Mouse (Mus musculus): Measurements from ENCODE around the gene Gm20388. TPM values are rescaled to one million over a fixed set of nuclear protein-coding genes. Genes with fewer than 3 reads are reported as not detected.

Gene Gm20388
- total RNA-seq, 1 experiment, result 27.0 TPM

- Histone ChIP-seq H3K4me3 (ENCODE audit: insufficient read depth in 1 of 2, low read depth in 1 of 2, low read length in 2 of 2, poor library complexity in 1 of 2, severe bottlenecking in 1 of 2) (no peak overlapping the region), H3K36me3 (ENCODE audit: control insufficient read depth, insufficient read depth, low read length, poor library complexity, severe bottlenecking) (0 out of 2 replicates have a peak, but pooled peaks cover 2% of the 10 kb centered on the region), H3K9ac (ENCODE audit: insufficient read depth, low read depth, low read length, poor library complexity, severe bottlenecking) (no peak overlapping the region), H3K27ac (ENCODE audit: insufficient read depth, low read depth, low read length, poor library complexity, severe bottlenecking) (no peak overlapping the region; the same call in 1 of the 2 replicates), H3K4me1 (ENCODE audit: control insufficient read depth in 2 of 2, insufficient read depth in 2 of 2, low read length in 2 of 2, poor library complexity in 1 of 2) (peaks cover 6 to 22% of the 10 kb centered on the region in 2 experiments), H3K9me3 (ENCODE audit: control insufficient read depth, insufficient read depth, low read depth, low read length) (no peaks in the 10 kb centered on the region)
- no peak for DNase-seq (ENCODE audit: low read depth, low spot score)
- TF ChIP-seq ZNF384 (IDR thresholded peaks at IDR 0.05; ENCODE audit: low read depth, low read length), result no peak
- TF ChIP-seq HCFC1 (IDR thresholded peaks at IDR 0.05; ENCODE audit: borderline replicate concordance, insufficient read depth, low read length), result no peak
- no peak for TF ChIP-seq MAFK (IDR thresholded peaks at IDR 0.05; ENCODE audit: insufficient read depth, low read depth, low read length)
- TF ChIP-seq CHD2 (IDR thresholded peaks at IDR 0.05; ENCODE audit: low read depth, low read length), result no peak
- no peak for TF ChIP-seq ZC3H11A (IDR thresholded peaks at IDR 0.05; ENCODE audit: borderline replicate concordance, low read depth, low read length)
- in situ Hi-C loops (cut with MboI; ENCODE audit: low sequenced_read_pairs in 2 of 2, unreplicated experiment in 2 of 2), result no loop called here
Measured at GRCm38 (mm10) chr8:121372639-121372986, 1462.0 kb downstream of the Gm20388 start.

GRCm38 (mm10) chr8:121374284-121374683, 1463.6 kb downstream of the Gm20388 start:
- in situ Hi-C loops (cut with MboI; ENCODE audit: low sequenced_read_pairs in 2 of 2, unreplicated experiment in 2 of 2), result no loop called here
- 0 out of 2 replicates have a peak, but pooled peaks cover 2% of the 10 kb centered on the region for H3K36me3 ChIP-seq (ENCODE audit: control insufficient read depth, insufficient read depth, low read length, poor library complexity, severe bottlenecking)
- peaks cover 6 to 25% of the 10 kb centered on the region in 2 experiments for H3K4me1 ChIP-seq (ENCODE audit: control insufficient read depth in 2 of 2, insufficient read depth in 2 of 2, low read length in 2 of 2, poor library complexity in 1 of 2)
- TF ChIP-seq CHD2 (IDR thresholded peaks at IDR 0.05; ENCODE audit: low read depth, low read length) (no peak), ZNF384 (IDR thresholded peaks at IDR 0.05; ENCODE audit: low read depth, low read length) (no peak), MAFK (IDR thresholded peaks at IDR 0.05; ENCODE audit: insufficient read depth, low read depth, low read length) (no peak), HCFC1 (IDR thresholded peaks at IDR 0.05; ENCODE audit: borderline replicate concordance, insufficient read depth, low read length) (no peak), ZC3H11A (IDR thresholded peaks at IDR 0.05; ENCODE audit: borderline replicate concordance, low read depth, low read length) (no peak)
- no peak for DNase-seq (ENCODE audit: low read depth, low spot score)
- peak overlapping the region in 1 of 2 experiments; percentile 11; a peak in 2 of 4 replicates for H3K4me3 ChIP-seq (ENCODE audit: insufficient read depth in 1 of 2, low read depth in 1 of 2, low read length in 2 of 2, poor library complexity in 1 of 2, severe bottlenecking in 1 of 2)
- no peak overlapping the region for H3K9ac ChIP-seq (ENCODE audit: insufficient read depth, low read depth, low read length, poor library complexity, severe bottlenecking)
- no peaks in the 10 kb centered on the region for H3K9me3 ChIP-seq (ENCODE audit: control insufficient read depth, insufficient read depth, low read depth, low read length)
- H3K27ac ChIP-seq (ENCODE audit: insufficient read depth, low read depth, low read length, poor library complexity, severe bottlenecking), result no peak overlapping the region

GRCm38 (mm10) chr8:121374777-121375176, 1464.1 kb downstream of the Gm20388 start:
- H3K4me3 ChIP-seq (ENCODE audit: insufficient read depth in 1 of 2, low read depth in 1 of 2, low read length in 2 of 2, poor library complexity in 1 of 2, severe bottlenecking in 1 of 2), result no peak overlapping the region
- in situ Hi-C loops (cut with MboI; ENCODE audit: low sequenced_read_pairs in 2 of 2, unreplicated experiment in 2 of 2), result no loop called here
- H3K27ac ChIP-seq (ENCODE audit: insufficient read depth, low read depth, low read length, poor library complexity, severe bottlenecking), result no peak overlapping the region
- peaks cover 8 to 27% of the 10 kb centered on the region in 2 experiments for H3K4me1 ChIP-seq (ENCODE audit: control insufficient read depth in 2 of 2, insufficient read depth in 2 of 2, low read length in 2 of 2, poor library complexity in 1 of 2)
- H3K9me3 ChIP-seq (ENCODE audit: control insufficient read depth, insufficient read depth, low read depth, low read length), result no peaks in the 10 kb centered on the region
- no peak for DNase-seq (ENCODE audit: low read depth, low spot score)
- H3K36me3 ChIP-seq (ENCODE audit: control insufficient read depth, insufficient read depth, low read length, poor library complexity, severe bottlenecking), result 0 out of 2 replicates have a peak, but pooled peaks cover 2% of the 10 kb centered on the region
- TF ChIP-seq HCFC1 (IDR thresholded peaks at IDR 0.05; ENCODE audit: borderline replicate concordance, insufficient read depth, low read length), result no peak
- no peak for TF ChIP-seq CHD2 (IDR thresholded peaks at IDR 0.05; ENCODE audit: low read depth, low read length)
- TF ChIP-seq ZC3H11A (IDR thresholded peaks at IDR 0.05; ENCODE audit: borderline replicate concordance, low read depth, low read length), result no peak
- TF ChIP-seq ZNF384 (IDR thresholded peaks at IDR 0.05; ENCODE audit: low read depth, low read length), result no peak; the same call in 1 of the 2 replicates
- no peak for TF ChIP-seq MAFK (IDR thresholded peaks at IDR 0.05; ENCODE audit: insufficient read depth, low read depth, low read length)
- H3K9ac ChIP-seq (ENCODE audit: insufficient read depth, low read depth, low read length, poor library complexity, severe bottlenecking), result no peak overlapping the region

GRCm38 (mm10) chr8:121376116-121376950, 1465.7 kb downstream of the Gm20388 start:
- Histone ChIP-seq H3K9ac (ENCODE audit: insufficient read depth, low read depth, low read length, poor library complexity, severe bottlenecking) (no peak overlapping the region), H3K9me3 (ENCODE audit: control insufficient read depth, insufficient read depth, low read depth, low read length) (no peaks in the 10 kb centered on the region), H3K27ac (ENCODE audit: insufficient read depth, low read depth, low read length, poor library complexity, severe bottlenecking) (no peak overlapping the region), H3K4me1 (ENCODE audit: control insufficient read depth in 2 of 2, insufficient read depth in 2 of 2, low read length in 2 of 2, poor library complexity in 1 of 2) (peaks cover 9 to 33% of the 10 kb centered on the region in 2 experiments), H3K36me3 (ENCODE audit: control insufficient read depth, insufficient read depth, low read length, poor library complexity, severe bottlenecking) (0 out of 2 replicates have a peak, but pooled peaks cover 2% of the 10 kb centered on the region), H3K4me3 (ENCODE audit: insufficient read depth in 1 of 2, low read depth in 1 of 2, low read length in 2 of 2, poor library complexity in 1 of 2, severe bottlenecking in 1 of 2) (no peak overlapping the region)
- TF ChIP-seq HCFC1 (IDR thresholded peaks at IDR 0.05; ENCODE audit: borderline replicate concordance, insufficient read depth, low read length) (no peak), ZC3H11A (IDR thresholded peaks at IDR 0.05; ENCODE audit: borderline replicate concordance, low read depth, low read length) (no peak), CHD2 (IDR thresholded peaks at IDR 0.05; ENCODE audit: low read depth, low read length) (no peak), ZNF384 (IDR thresholded peaks at IDR 0.05; ENCODE audit: low read depth, low read length) (no peak), MAFK (IDR thresholded peaks at IDR 0.05; ENCODE audit: insufficient read depth, low read depth, low read length) (no peak)
- DNase-seq (ENCODE audit: low read depth, low spot score), result no peak
- in situ Hi-C loops (cut with MboI; ENCODE audit: low sequenced_read_pairs in 2 of 2, unreplicated experiment in 2 of 2), result no loop called here
